Mouse (Mus musculus) cerebral cortex, adult 2 months (tissue): ENCODE measurements around the gene Gigyf1.

ENCODE experiments used
- WGBS: fragments of 180-500 bp; shearing (Covaris S2); methylation state at CpG from one replicate; pipeline ENCODE4 v1.1.7; 2018; 5-methylcytosine and 5-hydroxymethylcytosine counted together

Gigyf1 gene

DNA sequence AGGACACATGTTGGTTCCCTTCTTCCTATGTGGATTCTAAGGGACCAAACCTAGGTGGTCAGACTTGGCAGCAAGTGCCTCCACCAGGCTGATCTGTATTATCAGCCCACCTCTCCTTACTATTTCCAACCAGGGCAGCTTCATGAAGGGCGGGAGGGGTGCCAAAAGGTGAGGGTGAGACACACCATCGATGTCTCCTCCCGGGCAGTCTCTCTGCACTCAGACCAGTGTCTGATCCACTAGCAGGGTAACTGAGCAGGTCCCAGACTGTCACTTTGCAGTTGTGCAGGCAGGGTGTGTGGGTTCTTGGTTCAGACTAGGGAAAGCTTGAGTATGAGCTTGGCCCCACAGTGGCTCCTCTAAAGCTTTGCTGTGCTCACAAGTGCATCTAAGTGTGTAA, 3.5 kb upstream of the Gigyf1 start:
- 85% methylated on average over 3 of the region's 3 CpGs for WGBS

DNA sequence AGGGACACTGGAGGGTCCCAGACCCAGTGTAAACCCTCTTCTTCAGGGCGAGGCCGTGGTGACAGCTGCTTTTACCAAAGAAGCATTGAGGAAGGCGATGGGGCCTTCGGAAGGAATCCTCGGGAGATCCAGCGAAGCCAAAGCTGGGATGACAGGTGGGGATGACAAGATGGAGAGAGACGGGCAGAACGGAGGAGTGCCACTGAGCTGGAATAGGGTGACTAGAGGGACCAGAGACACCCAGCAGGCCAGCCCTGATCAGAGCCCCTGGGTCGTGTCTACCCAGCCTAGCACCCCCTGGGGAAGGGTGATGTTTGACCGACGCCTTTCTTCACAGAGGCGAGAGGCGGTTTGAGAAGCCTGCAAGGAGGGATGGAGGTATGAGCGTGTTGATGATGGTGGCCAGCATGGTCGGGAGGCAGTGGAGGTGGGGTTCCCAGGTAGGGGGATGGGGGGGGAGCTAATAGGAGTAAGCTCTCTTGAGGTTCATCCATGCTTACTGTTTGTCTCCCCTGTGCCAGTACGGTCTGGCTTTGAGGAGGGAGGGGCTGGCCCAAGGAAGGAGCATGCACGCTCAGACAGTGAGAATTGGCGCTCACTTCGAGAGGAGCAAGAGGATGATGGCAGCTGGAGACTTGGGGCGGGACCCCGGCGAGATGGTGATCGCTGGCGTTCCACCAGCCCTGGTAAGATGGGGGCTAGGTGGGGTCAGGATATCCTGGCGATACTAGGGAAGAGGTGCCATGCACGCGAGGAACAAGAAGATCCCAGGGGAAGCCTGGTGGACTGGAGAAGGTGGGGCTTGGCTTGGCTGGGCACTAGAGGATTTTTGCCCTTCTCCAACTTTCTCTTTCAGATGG, 1.6 kb downstream of the Gigyf1 start:
- 87% methylated on average over 27 of the region's 27 CpGs for WGBS

DNA sequence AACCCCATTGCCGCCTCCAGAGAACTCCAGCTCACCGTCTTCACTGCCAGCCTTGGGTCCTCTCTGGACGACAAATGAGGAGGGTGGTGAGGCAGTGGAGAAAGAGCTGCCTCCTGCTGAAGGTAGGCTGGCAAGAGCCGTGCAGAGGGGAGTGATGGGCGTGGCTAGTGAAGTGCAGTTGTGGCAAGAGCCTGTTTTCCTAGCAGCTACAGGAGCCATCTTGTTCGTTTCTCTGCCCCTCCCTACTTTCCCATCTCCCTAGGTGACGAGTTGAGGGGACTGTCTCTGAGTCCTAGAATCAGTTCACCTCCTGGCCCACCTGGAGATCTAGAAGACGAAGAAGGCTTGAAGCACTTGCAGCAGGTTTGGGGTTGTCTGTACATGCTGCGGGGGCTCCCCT, 3.5 kb downstream of the Gigyf1 start:
- WGBS, result 64% methylated on average over 9 of the region's 9 CpGs

DNA sequence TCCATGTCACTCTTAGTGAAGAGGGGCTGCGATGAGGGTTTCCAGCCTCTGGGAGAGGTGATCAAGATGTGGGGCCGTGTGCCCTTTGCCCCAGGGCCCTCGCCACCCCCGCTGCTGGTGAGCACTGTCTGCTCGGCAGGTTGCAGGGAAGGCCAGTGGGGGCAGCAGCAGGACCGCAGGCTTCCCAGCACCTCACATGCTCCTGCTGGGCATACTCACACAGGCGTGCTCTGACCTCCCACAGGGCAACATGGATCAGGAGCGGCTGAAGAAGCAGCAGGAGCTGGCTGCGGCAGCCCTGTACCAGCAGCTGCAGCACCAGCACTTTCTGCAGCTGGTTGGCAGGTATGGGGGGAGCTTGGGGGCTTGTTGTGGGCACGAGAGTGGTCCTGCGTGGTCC, 4.4 kb downstream of the Gigyf1 start:
- 77% methylated on average over 11 of the region's 11 CpGs for WGBS

DNA sequence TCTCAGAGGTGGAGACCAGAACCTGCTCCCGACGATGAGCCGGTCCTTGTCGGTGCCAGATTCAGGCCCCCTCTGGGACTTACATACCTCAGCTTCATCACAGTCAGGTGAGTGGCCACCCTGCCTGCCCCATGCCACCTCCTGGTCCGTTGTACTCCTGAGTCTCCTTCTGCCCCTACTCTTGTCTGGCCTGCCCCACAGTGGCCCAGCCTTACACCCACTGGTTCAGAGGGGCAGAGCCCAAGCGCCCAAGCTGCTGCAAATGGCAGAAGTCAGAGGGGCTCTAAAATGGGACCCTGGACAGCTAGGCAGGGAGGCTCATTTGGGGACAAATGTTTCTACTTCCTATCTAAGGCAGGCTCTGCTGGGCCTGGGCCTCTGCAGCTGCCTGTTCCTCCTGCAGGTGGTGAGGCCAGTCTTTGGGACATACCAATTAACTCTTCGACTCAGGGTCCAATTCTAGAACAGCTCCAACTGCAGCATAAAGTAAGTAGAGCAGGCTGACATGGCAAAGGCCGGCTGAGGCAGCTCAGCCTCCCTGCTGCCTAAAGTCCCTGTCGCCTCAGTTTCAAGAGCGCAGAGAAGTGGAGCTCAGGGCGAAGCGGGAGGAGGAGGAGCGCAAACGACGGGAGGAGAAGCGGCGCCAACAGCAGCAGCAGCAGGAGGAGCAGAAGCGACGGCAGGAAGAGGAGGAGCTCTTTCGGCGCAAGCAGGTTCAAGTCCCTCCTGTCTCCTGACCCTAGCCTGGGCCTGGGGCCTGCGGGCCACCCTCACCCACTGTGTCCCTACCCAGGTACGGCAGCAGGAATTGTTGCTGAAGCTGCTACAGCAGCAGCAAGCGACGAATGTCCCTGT, 5.3 kb downstream of the Gigyf1 start:
- 77% methylated on average over 25 of the region's 25 CpGs for WGBS

DNA sequence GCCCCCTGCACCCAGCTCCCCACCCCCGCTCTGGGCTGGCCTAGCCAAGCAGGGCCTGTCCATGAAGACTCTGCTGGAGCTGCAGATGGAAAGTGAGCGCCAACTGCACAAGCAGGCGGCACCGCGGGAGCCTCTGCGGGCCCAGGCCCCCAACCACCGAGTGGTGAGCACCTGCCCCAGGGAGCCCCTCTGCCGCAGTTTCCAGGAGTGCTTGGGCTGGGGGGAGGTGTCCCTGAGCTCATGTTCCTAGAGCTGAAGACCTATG, 5.8 kb downstream of the Gigyf1 start:
- WGBS, result 84% methylated on average over 8 of the region's 8 CpGs

DNA sequence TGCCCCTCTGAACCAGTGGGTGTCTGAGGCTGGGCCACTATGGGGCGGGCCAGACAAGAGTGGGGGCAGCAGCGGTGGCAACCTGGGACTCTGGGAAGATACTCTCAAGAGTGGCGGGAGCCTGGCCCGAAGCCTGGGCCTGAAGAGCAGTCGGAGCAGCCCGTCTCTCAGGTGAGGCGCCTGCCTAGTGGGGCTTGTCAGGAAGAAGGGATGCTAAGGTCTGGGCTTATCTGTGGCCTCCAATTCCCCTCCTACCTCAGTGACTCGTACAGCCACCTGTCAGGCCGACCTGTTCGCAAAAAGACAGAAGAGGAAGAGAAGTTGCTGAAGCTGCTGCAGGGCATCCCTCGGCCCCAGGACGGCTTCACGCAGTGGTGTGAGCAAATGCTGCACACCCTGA, 6.3 kb downstream of the Gigyf1 start:
- 85% methylated on average over 13 of the region's 13 CpGs for WGBS

DNA sequence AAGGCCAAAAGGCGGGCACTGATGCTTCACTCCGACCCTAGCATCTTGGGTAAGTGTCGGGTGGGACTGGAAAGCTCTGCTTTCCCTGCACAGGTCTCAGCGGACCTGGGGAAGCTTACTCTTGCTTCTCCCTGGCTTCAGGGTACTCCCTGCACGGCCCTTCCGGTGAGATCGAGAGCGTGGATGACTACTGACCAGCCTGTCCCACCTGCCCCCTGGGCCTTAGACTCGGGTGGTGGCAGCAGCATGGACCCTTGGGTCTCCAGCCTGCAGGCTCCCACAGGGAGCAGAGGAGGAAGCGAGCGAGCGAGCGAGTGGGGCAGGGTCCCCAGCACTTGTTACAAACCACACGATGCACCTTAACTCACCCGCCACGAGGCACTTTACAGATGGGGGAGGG, 7.2 kb downstream of the Gigyf1 start:
- 68% methylated on average over 16 of the region's 16 CpGs for WGBS

DNA sequence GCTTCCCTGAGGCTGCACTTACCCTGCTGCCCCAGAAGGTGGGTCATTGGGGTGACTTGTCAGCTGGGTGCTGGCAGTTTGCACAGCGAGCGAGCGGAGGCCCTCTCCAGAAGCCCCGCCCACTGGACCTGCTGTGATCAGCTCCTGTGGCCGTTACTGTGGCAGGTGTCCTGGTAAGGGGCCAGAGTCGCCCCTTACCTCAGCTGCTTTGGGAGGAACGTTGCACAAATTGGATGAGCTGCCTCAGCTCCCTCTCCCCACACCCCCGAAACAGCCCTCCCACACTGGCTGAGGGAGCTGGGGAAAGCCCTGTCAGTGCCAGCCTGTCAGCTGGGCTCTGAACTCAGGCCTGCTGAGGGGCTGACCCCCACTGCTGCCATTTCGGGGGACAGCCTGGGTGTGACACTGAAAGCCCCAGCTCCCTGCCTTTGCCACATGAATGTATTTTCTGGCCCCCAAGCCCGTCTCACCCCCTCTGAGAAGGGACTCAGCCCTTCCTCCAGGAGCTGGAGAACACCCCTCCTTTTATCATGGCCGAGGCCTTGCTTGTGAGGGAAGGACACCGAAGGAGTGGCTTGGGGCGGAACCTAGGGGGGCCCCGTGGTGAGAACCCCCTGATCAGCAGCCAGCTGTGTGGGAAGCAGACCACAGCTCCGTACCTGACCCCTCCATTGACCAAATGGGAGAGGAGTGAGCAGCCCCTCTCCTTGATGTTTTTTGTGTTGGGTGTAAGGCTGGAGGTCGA, 8.0 kb downstream of the Gigyf1 start:
- 24% methylated on average over 16 of the region's 16 CpGs for WGBS

DNA sequence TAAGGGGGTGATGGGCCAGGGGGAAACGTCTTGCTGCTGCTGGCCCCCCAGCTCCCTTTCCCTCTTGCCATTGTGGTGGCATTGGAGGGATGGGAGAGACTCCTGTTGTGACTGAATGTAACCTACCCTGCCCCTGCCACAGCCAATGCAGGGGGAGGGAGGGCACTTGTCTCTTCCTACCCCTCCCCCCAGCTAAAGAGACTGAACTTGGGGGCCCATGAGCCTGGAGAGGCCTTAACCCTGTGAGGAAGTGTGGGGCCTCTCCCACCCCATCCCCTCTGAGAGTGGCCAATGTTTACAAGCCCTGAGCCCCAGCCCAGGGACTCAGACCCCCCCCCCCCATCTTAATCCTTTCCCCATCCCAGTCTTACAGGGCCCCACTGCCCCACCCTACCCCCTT, 9.1 kb downstream of the Gigyf1 start:
- WGBS, result 18% methylated on average over 1 of the region's 1 CpGs

DNA sequence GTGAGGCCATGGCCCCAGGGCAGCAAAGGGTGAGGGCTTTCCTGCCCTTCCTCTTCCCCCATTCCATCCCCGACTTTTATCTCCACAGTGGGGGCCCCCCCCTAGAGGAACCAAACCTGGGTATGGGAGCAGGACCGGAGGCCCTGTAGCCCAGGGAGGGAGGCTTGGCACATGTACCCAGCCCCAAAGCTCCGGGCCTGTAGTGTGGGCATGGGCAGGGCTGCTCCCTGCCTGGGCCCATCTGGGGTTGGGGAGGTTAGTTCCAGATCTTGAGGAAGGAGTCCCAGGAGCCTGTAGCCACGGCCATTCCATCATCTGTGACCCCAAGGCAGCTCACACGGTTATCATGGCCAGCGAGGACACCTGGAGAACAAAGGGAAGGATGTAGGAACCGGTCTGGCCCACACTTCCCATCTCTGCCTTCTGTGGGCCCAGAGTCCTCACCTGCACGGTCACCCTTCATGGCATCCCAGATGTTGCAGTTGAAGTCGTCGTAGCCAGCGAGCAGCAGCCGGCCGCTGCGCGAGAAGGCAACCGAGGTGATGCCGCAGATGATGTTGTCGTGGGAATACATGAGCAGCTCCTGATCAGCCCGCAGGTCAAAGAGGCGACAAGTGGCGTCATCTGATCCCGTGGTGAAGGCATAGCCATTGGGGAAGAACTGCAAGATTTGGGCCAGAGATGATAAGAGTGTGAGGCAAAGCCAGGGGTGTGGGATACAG, 10.1 kb downstream of the Gigyf1 start:
- WGBS, result 67% methylated on average over 22 of the region's 22 CpGs

DNA sequence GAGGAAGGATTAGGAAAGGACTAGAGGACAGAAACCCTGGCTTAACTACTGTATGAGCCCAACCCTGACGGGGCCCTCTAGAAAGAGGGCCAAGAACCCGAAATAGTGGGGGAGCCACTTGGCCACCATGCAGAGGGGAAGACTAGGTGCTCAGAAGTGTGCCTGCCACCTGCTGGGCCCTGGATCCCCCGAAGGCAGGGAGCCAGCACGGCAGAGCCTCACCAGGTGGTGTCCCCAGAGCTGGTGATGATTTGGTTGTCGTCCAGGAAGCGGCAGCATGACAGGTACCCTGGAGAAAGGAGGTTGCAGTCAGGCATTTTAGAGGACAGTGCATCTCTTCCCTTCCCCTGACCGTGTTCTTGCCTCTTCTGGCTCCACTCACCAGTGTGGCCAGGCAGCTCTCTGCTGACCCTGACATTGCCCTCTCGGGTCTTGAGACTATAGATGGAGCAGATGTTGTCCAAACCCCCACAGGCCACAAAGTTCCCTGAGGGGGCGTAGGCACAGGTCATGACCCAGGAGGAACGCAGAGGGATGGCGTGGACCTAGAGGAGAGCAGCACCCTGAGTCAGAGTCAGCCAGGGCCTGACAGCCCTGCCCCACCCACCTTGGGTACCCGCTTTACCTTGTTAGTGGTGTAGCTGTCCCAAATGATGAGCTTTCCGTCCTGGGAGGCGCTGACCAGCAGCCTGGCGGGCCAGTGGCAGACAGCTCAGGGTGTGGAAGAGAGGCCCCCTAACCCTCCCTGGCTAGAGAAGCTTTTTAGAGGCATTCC, 11.1 kb downstream of the Gigyf1 start:
- 55% methylated on average over 15 of the region's 15 CpGs for WGBS

DNA sequence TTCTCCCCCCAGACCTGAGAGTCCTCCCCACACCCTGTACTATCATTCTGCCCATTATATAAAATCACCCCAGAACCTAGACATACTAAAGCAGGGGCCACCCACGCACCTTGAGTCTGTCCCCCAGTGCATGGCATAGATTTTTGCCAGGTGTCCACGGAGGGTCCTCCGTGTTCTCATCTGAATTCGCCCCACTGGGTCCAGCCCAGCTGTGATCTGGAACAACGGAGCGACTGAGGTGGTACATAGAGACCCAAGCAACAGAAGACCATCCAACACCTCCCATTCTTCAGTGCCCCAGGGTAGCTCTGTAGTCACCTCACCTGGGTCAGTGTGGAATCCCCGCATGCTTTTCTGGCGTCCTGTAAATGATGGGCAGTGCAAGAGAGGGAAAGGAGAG, 11.7 kb downstream of the Gigyf1 start:
- 35% methylated on average over 8 of the region's 8 CpGs for WGBS

DNA sequence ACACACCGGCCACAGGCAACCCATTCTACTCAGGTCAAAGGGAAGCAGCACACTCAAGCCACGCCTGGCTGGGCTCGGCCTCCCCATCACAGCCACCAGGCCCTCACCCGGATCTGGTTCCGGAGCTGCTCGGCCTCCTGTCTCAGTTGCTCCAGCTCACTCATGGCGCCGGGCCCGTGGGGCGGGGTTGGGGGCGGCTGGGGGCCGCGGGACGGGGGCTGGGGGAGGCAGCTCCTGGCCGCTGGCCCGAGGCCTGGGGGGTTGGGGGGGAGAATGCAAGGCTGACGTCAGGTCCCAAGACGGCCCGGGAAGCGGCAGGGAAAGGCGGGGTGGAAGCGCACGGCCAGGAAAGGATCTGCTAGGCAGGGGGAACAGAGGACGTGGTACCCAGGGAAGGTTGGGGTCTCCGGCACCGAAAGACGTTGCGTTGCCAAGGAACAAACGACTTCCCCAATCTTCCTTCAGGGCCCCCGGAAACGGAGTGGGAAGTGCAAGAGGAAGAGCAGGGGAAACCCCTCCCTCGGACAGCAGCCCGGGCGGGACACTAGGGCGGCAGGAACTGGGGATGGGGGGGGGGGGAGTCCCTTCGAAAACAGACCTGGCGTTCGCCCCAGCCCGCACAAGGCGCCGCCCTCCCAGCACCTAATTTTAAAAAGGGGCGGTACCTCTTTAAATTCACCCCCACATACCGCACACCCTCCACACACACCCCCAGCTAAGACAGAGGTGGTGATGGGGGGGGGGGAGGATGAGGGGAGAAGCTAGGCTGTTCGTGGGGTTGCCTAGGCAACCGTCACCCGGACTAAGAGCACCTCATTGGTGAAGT, 12.5 kb downstream of the Gigyf1 start:
- under 1% methylated on average over 46 of the region's 46 CpGs for WGBS

DNA sequence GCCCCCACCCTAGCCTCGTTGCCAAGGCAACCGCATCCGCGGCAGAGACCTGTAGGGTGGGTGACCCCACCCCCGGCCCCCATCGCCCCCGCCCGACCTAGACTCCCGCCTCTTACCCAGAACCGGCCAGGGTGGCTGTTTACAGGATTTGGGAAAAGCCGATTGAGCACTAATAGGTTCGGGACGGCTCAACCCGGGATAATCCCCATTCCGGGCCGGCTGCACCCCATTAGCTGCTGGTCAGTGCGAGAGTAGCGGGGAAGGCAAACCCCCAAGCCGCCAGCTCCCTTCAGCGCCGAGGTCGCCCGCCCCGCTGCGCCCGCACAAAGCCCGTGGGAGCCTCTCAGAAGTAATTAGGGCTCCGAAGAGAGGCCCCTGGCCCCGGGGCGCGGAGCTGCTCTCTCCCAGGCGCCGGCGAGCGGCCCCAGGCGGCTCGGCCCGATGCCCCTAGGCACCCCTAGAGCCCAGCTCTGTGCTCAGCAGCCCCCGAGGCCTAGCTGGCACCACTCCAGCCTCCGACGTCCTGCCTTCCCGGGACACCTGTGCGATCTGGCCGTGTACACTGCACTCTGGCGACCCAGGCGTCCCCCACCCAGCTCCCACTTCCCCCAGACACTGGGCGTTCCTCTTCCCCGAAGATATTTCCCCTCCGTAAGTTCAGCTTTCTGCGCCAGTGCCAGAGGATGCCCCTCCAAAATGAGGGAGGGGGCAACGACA, 13.2 kb downstream of the Gigyf1 start:
- WGBS, result 1% methylated on average over 51 of the region's 51 CpGs

DNA sequence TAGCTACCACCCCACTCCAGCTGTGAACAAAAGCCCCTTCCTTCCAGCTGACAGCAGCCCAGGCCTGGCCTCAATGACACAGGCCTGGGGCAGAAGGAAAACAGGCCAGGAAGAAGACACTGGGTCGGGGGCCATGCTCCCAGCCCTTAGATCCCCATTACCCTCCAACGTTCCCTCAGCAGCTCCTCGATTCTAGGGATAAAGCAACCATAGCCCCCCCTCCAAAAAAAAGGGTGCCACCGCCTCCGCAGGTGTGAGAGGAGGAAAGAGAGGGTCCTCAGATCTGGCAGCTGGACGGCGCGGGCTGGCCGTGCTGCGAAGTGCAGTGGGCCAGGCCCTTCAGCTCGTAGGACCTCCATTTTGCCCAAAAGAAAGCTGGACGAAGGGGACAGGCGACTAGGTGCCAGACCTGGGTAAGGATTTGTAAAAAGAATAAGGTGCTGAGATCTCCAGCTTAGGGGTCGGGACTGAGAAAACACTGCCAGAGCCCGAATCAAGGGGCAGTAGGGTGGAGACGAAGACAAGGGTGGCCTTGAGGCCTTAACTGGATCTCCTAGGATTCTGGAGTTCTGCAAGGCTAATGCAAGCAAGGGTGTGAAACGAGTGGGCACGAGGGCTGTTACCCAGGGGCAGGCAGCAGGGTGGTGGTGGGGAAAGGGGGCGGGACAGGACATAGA, 13.9 kb downstream of the Gigyf1 start:
- WGBS, result under 1% methylated on average over 19 of the region's 19 CpGs

DNA sequence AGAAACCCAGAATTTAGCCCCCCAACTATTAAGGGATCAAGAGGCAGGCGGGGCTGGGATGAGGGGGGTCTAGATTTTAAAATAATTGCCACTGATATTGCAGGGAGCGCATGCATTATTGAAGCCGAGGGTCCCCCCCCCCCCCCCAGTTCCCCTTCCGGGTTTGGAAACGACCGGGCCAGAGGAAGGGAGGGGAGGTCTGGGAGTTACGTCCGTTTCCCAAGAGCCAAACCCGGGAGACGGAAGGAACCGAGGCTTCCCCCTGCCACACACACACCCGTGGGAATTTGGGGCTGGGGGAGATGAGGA, 14.4 kb downstream of the Gigyf1 start:
- WGBS, result 0% methylated on average over 12 of the region's 12 CpGs

DNA sequence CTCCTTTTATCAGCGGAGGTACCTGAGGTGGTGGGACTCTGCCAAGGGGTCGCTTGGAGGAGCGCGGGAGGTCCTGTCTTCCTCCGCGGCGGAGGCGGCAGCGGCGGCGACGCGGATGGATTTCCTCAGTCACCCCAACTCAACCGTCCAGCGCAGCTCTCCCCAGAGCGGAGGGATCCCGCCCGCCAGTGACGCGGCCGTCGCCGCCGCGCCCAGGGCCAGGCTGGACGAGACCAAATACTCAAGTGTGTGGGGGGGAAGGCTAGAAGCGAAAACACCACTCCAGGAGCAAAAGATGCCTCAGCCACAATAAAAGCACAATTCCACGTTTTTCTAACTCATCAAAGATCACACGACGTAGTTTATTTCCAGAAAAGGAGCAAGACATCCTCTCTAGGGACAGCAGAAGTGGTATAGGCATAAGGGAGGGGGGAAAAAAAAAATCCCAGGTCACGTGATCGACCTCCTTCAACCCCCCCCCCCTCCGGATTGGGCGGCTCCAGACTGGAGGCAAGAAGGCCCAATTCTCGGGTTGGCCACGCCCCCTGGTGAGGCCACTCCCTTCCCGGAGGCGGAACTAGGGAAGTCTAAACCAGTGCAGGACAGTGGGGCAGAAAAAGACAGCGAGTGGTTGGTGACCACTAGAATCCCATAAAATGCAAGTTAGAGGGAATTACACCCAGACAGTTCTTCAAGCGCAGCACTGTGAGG, 14.9 kb downstream of the Gigyf1 start, which contains the start of the genes Epo and Gnb2:
Gene Epo (minus strand): TSS at position 126 of the 711 bp plus-strand sequence.
Gene Gnb2 (minus strand): TSS at position 394 of the 711 bp plus-strand sequence.
- under 1% methylated on average over 40 of the region's 40 CpGs for WGBS
